Mouse (Mus musculus) C2C12 (cell line): Measurements from ENCODE around the gene Plxna4.

Experiments
- CTCF ChIP-seq: IDR thresholded peaks from one replicate; pipeline ENCODE4 v1.5.1; 2011; ENCODE audit not compliant: control insufficient read depth, insufficient read depth, insufficient read length
- MYOG ChIP-seq: IDR thresholded peaks from one replicate; pipeline ENCODE4 v1.6.1; 2011; ENCODE audit not compliant: control insufficient read depth, insufficient read length; ENCODE audit errors: extremely low read depth

DNA sequence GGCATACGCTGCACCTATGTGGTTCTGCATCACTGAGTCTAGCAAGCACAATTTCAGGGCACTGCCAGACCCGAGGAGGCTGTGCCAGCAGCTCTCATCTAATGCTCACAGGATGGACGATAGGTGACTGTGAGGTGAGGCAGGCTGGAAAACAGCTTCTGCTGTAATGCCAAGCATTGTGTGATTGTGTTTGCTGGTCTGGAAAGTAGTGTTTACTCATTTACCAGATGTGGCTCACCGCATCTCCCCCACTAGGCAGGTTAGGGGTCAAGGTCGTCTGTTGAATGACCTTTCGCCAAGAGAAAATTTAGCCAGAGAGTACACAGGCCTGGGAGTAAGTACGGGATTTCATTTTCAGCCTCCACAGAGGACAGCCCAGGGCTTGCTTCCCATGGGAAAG, 377.9 kb downstream of the Plxna4 start:
- TF ChIP-seq MYOG: no peak
- no peak for TF ChIP-seq CTCF
